ENCODE assay signal across 25 mouse cellular contexts in the genomic region with DNA sequence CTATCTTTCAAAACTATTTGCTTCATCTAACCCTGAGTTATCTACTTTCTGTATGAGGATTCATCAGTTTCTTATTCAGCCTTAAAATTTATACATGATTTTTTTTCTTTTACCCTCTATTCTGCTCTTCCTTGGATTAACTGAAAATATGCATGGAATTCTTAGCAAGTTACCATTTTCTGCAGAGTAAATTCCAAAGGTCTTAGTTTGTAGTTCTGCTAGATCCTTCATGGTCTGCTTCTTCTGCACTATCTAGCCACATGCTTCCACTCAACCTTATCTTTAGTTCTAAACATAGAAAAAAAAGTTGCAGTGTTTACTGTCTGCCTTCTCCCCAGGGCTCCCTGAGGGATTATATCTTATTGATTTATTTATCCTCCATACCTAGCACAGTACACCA. TPM values are rescaled to one million over a fixed set of nuclear protein-coding genes. Genes with fewer than 3 reads are reported as not detected.
DNase-seq lines count a peak whose midpoint lies in the region; TF ChIP-seq lines count a peak whose summit lies in the region.
"Had no signal": no experiment of that assay in that cellular context is flagged by ENCODE, and none has a peak within 500 bp of the region (broad histone marks: within the 10 kb centered on the region; RNA-seq: fewer than 3 reads in every experiment).

No protein-coding gene starts in this region.

- H3K4me1 ChIP-seq in kidney, adult 2 months (ENCODE audit: control insufficient read depth, insufficient read depth, low read length) = no peaks in the 10 kb centered on the region
- H3K4me1 ChIP-seq: embryonic facial prominence, embryonic 10.5 days; embryonic facial prominence, embryonic 13.5 days; forebrain, embryonic 12.5 days; forebrain, embryonic 15.5 days; heart, embryonic 13.5 days; hindbrain, embryonic 12.5 days; hindbrain, embryonic 15.5 days; intestine, embryonic 15.5 days had no signal

- DNase-seq in kidney, adult 2 months = peak; percentile 27
- DNase-seq in kidney, postnatal 14 days = no peak
- peak; percentile 7 for DNase-seq in A20 (ENCODE audit: low read depth, low spot score)
- peak; percentile 53 for DNase-seq in Muller cell, postnatal 12 days (ENCODE audit: inconsistent ontology term)
- no peak for DNase-seq in adrenal gland, adult (ENCODE audit: inconsistent age in 2 of 2, low spot score in 1 of 2)
- no peak for DNase-seq in left cerebral cortex, adult 9 months (ENCODE audit: low spot score in 2 of 2)
- DNase-seq: adrenal gland, adult 8-10 months; adrenal gland, postnatal 25 days; cerebellum, adult 11-12 months; cerebellum, adult 8-10 months; cerebellum, postnatal 10 days; cerebellum, postnatal 36 days; embryo, embryonic 11 days; gastrocnemius, postnatal 25 days; heart, postnatal 14 days; heart, postnatal 4 days had no signal

- no peak for TF ChIP-seq CTCF in kidney, adult 2 months (conservative IDR thresholded peaks at IDR 0.05; ENCODE audit: insufficient read depth, insufficient read length, low read depth, low read length)

- H3K27me3 ChIP-seq in kidney, adult 2 months (replicated peaks; ENCODE audit: control insufficient read depth, insufficient read depth, low read length) = no peaks in the 10 kb centered on the region
- H3K27me3 ChIP-seq: embryonic facial prominence, embryonic 13.5 days; forebrain, embryonic 12.5 days; forebrain, embryonic 15.5 days; heart, embryonic 13.5 days; hindbrain, embryonic 12.5 days; hindbrain, embryonic 15.5 days; intestine, embryonic 15.5 days had no signal

- TF ChIP-seq POLR2A in kidney, adult 2 months (IDR thresholded peaks at IDR 0.05; ENCODE audit: low read depth, low read length) = no peak

- H3K4me3 ChIP-seq in kidney, adult 2 months (ENCODE audit: insufficient read depth, low read depth, low read length) = no peak overlapping the region
- H3K4me3 ChIP-seq: embryonic facial prominence, embryonic 10.5 days; embryonic facial prominence, embryonic 13.5 days; erythroblast, embryonic 14.5 days; forebrain, embryonic 12.5 days; forebrain, embryonic 15.5 days; heart, embryonic 13.5 days; hindbrain, embryonic 12.5 days; hindbrain, embryonic 15.5 days; intestine, embryonic 15.5 days had no signal

- H3K36me3 ChIP-seq in kidney, adult 2 months (ENCODE audit: control insufficient read depth, insufficient read depth, low read length) = no peaks in the 10 kb centered on the region
- H3K36me3 ChIP-seq: embryonic facial prominence, embryonic 10.5 days; embryonic facial prominence, embryonic 13.5 days; forebrain, embryonic 12.5 days; forebrain, embryonic 15.5 days; heart, embryonic 13.5 days; hindbrain, embryonic 12.5 days; hindbrain, embryonic 15.5 days; intestine, embryonic 15.5 days had no signal

- no peak overlapping the region for H3K27ac ChIP-seq in kidney, adult 2 months (ENCODE audit: insufficient read depth, low read depth, low read length)
- H3K27ac ChIP-seq: embryonic facial prominence, embryonic 10.5 days; embryonic facial prominence, embryonic 13.5 days; forebrain, embryonic 12.5 days; forebrain, embryonic 15.5 days; heart, embryonic 13.5 days; hindbrain, embryonic 12.5 days; hindbrain, embryonic 15.5 days; intestine, embryonic 15.5 days had no signal

RNA-seq across cellular contexts. Expression of a gene that starts 58.6 kb away (rescaled TPM):
- 0.30 and 0.50 TPM in 2 replicates for polyA plus RNA-seq in kidney, adult 2 months (2012; rRNA removed)
- polyA plus RNA-seq: erythroblast, embryonic 14.5 days had no signal

Comparison
In these comparisons a context has a peak if more than half of its experiments do, and no peak if none do; other contexts are left out.
1. DNase-seq: peak in kidney, adult 2 months (single experiment), A20 (single experiment) and Muller cell, postnatal 12 days (single experiment); none in kidney, postnatal 14 days (single experiment), adrenal gland, adult (0 of 2) and left cerebral cortex, adult 9 months (0 of 2).